Mouse (Mus musculus) 3T3-L1 (cell line): Measurements from ENCODE around the gene Nfatc3.
A peak's percentile ranks its signal among the peaks of the same experiment; 100 is the strongest.

Experiments used
- DNase-seq: peaks from one replicate; pipeline ENCODE4 v3.0.0-alpha.2; 2015; ENCODE audit warnings: low read depth, low spot score

The Nfatc3 gene

DNA sequence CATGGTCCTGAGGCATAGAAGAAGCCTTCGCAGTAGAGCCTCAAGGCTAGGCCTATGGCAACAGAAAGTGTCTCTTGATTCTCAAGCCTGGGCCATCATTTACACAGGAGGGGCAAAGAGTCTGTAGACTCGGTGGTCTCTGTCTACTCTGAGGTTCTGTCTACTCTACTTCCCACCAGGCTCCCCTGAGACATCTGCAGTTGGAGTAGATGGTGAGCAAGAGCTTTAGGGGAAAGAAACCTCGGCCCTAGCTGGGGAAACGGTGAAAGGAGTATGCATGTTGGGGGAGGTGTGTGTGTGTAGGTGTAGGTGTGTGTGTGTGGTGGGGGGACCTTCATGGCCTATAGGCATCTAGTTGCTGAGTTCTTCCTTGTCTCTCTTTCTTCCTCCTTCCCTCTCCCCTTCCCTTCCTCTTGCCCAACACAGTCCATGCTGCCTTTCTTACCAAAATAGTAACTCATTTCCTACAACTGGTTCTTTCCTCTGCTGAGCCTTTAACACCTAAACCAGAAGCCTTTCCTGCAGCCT lies 2.1 kb upstream of the Nfatc3 start:
- DNase-seq = no peak

DNA sequence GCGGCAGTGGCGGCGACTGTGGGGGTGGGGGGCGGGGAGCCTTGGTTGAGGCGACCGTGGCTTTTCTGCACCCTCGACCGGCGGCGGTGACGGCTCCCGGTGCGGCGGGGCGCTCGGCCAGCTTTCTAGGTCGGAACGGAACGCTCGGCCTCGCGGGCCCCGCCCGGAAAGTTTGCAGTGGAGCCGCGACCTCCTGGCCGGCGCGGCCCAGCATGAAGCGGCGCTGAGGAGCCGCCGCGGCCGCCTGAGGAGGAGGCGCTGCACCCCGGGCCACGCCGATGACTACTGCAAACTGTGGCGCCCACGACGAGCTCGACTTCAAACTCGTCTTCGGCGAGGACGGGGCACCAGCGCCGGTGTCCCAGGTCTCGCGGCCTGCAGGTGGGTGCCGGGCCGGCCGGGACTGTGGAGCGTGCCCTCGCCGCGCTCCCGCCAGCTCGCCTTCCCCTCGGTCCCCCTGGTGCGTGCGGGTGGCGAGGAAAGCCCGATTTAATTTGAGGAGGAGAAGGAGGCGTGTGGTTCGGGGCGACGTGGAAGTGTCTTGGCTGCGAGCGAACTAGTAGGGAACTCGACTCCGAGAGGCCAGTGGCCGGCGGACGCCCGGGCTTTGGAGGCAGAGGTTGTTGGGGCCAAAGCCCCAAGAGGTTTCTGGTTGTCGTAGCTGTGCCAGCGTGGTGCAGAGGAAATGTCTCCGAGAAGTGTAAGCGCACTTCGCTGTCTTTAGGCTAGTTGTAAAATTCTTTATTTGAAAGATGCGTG lies 1.2 kb downstream of the Nfatc3 start:
- peak; percentile 60 for DNase-seq

DNA sequence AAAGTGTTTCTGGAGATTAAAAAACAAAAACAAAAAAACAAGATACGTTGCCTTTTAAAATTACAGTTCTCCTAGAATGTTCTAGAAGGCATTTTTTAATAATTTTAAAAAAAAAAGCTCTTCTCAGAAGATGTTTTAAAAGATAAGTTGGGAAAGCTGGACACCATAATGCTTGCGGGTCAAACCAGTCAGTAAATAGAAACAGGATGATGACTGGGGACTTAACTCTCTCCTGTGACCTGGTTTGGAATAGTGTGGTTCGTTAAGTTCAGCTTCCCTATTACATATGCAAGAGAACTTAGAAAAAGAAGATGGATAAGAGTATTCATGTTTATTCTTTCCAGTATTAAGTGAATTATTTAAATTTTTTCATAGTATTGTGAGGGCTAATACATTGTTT lies 1.9 kb downstream of the Nfatc3 start:
- DNase-seq = peak; percentile 36

DNA sequence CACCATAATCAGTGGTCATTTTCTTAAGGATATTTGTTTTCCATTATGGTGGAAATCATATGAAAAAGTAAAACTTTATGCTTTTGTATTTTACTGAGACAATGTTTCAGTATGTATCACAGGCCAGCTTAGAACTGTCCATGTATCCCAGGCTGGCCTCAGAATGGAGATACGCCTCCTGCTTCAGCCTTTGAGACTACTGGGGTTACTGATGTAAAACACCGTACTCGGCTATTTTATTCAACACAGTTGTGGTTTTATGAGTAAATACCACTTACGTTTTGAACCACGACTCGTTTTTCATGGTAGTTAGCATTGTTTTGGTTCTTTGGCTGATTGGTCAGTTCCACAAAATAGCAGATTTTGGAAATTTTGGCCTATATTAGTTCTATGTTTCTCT lies 3.0 kb downstream of the Nfatc3 start:
- peak; percentile 13 for DNase-seq

DNA sequence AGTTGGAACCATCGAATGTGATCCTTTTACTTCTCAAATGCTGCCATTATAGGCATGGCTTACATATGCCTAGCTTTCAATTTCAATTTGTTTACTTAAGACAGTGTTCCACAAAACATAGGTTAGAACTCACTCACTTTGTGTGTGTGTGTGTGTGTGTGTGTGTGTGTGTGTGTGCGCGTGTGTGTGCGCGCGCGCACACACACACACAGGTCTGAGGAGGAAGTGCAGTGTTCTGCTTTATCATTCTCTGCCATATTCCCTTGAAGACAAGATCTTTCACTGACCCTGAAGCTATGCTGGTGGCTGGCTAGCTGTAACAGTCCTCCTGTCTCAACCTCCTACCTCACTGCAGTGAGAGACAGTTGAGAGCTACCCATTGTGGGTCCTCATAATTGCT lies 4.4 kb downstream of the Nfatc3 start:
- no peak for DNase-seq

DNA sequence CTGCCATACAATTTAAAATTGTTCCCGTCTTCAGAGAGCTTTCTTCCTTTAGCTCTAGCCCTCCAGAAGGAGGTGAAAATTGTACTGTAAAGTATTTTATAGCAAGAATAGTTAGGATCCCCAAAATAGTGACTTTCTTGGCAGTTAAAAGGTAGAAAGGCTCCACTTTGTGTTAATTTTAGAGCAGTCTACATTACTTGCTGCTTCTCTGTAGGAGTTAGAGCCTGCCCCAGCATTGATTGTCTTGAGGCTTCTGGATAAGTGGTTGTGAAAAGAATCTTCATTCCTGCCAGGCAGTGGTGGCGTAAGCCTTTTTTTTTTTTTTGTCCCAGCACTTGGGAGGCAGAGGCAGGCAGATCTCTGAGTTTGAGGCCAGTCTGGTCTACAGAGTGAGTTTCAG lies 8.1 kb downstream of the Nfatc3 start:
- DNase-seq = no peak

DNA sequence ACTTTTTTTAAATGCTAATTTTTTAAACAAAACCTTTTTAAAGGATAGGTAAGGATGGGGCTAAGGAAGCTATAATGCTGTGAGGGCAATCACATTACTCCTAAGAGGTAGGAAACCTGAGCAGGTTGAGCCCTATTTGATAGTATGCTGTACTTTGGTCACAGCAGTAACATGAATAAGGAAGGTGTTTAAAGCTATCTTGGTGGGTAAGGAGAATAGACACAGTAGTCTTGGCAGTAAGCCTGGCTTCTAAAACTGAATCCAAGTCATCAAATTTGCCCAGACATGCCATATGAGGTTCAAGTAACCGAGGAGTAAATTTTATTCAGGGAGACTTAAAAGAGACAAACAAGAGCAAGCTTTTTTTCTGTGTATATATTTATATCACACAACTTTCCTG lies 10.9 kb downstream of the Nfatc3 start:
- DNase-seq = peak; percentile 47

DNA sequence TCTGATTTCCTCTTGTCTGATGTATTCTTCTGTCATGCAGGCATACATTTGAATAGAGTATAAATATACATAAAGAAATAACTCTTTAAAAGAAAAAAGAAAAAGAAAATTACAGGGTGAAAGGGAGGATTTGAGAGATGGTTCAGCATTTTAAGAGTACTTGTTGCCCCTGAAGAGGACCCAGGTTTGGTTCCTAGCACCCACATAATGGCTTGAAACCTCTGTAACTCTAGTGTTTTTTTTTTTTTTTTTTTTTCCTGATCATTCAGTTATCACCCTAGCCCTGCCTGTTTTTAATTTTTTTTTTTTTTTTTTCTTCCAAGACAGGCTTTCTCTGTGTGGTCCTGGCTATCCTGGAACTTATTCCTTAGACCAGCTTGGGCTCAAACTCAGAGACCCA lies 13.5 kb downstream of the Nfatc3 start:
- DNase-seq = no peak

DNA sequence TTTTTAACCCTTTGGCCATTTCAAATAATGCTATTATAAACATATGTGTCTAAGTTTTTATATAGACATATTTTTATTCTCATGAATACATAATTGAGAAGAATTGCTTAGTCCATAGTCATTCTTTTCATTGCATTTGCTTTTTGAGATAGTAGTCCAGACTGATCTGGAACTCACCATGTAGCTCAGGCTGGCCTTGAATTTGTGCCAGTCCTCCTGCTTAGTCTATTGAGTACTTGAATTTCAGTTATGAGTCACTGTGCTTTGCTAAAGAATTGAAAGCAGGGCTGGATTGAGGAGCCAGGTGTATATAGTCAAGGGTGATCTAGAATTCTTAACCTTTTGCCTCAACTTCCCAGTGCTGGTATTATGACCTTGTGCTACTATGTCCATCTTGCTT lies 15.6 kb downstream of the Nfatc3 start:
- DNase-seq = peak; percentile 45

DNA sequence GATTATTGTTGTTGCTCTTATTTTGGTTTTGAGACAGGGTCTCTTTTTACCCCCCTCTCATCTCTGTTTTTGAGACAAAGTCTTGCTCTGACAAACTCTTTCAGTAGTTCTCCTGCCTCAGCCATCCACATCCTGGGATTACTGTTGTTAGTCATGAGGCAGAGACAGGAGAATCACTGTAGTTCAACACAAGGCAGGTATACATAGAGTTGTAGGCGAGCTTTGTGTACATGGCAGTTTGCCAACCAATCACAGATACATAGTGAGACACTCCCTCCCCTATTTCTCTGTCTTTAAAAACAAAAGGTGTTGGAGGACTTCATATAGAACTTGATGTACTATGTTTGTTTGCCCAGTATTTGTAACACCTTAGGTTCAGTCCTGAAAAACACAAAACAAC lies 16.0 kb downstream of the Nfatc3 start:
- no peak for DNase-seq

DNA sequence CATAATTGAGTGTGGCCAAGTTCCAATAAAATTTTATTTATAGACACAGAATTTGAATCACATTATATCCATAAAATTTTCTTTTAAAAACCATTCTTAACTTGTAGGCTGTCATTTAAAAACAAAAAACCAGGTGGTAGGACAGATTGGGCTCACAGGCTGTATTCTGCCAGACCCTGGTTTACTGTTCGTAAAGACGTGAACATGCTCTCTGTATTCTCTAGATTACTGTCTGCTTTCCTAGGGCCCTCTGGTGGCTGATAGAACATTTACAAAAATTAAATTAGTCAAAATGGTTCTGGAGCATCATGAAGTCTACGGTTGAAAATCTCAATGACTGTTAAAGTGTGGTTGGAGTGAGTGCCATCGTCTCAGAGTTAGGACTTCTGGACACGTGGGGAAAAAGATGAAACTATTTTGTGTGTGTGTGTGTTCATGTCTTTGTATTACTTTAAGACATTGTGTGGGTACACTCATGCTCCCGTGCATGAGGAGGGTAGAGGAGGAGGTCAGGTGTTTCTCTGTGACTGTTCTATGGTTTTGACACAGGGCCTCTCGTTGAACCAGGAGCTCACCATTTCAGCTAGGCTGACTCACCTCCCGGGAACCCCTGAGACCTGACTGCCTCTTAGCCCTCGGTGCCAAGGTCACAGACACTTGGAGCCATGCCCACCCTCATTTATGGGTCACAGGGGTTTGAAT lies 16.7 kb downstream of the Nfatc3 start:
- DNase-seq = peak; percentile 22

DNA sequence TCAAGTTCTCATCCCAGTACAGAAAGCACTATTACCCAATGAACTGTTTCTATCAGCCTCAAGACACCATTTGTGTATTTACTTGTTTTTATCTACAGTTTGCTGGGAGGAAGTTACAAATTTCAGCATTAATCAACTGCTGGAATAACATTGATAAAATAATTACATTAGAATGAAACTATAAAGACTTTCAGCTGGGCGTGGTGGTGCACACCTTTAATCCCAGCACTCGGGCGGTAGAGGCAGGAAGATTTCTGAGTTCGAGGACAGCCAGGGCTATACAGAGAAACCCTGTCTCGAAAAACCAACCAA lies 17.2 kb downstream of the Nfatc3 start:
- no peak for DNase-seq

DNA sequence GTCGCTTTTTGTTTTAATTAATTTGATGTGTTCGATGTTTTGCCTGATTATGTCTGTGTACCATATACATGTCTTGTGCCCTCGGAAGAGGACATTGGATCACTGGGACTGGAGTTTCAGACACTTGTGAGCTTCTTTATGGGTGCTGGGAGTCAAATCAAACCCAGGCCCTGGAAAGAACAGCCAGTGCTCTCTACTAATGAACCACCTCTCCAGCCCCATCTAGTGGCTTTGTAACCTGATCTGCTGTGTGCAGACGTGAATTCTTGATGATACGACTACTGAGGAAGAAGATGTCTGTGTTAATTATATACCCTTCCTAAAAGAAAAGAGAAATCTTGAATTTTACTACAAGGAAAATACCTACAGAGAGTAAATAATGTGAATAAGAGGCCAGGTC lies 18.0 kb downstream of the Nfatc3 start:
- peak; percentile 32 for DNase-seq

DNA sequence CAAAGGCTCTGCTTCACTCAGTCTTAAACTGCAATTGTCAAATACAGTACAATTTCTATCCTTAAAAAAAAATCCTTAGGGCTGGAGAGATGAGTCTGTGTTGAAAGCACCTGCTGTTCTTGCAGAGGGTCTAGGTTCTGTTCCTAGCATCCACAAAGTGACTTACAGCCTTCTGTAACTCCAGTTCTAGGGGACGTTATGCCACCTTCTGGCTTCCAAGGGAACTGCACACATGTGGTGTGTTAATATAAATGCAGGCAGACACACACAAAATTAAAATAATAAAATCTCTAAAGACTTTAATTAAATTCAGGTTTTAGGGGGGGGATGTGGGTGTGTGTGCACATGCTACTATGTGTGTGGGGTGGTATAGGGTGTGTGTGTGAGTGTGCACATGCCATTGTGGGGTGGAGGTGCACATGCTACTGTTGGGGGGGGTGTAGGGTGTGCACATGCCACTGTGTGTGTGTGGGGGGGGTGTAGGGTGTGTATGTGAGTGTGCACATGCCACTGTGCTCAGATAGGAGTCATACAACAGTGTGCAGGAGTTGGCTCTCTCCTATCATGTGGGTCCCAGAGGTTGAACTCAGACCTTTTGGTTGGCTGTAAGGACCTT lies 18.9 kb downstream of the Nfatc3 start:
- no peak for DNase-seq

DNA sequence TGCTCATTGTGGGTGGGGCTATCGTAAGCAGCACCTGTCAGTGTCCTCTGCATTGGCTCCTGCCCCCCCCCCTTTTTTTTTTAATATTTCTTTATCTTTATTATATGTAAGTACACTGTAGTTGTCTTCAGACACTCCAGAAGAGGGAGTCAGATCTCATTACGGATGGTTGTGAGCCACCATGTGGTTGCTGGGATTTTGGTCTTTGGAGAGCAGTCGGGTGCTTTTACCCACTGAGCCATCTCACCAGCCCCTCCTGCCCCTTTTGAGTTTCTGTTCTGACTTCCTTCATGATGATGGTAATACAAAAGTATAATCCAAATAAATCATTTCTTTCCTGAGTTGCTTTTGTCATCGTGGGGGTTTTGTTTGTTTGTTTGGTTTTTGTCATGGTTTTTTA lies 43.7 kb downstream of the Nfatc3 start:
- DNase-seq = no peak

DNA sequence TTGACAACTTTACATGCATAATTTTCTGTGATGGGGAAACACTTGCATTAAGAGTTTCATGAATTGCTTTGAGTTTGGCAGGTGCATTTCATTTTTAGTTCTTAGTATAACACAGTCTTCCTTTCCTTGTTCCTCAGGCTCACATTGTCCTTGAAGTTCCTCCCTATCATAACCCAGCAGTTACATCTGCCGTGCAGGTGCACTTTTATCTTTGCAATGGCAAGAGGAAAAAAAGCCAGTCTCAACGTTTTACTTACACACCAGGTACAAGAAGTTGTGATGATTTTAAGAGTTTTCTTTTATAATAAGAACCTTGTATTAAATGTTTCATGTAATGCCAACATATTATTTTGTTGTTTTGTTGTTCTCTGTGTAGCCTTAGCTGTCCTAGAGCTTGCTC lies 45.2 kb downstream of the Nfatc3 start:
- no peak for DNase-seq

DNA sequence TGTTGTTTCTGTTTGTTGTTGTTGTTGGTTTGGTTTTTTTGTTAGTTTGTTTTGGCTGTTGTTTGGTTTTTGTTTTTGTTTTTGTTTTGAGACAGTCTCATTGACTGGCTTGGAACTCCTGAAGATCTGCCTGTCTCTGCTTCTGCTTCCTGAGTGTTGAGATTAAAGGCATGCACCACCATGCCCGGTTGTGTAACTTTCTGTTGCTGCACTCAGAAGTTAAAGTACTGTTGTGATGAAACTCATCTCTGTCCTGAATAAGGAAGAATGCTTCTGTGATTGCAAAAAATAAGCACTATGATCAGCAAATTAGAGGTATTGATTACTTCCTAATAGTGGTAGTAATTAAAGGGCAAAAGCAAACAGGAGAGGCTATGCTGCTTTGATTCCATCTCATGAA lies 47.6 kb downstream of the Nfatc3 start:
- no peak for DNase-seq

DNA sequence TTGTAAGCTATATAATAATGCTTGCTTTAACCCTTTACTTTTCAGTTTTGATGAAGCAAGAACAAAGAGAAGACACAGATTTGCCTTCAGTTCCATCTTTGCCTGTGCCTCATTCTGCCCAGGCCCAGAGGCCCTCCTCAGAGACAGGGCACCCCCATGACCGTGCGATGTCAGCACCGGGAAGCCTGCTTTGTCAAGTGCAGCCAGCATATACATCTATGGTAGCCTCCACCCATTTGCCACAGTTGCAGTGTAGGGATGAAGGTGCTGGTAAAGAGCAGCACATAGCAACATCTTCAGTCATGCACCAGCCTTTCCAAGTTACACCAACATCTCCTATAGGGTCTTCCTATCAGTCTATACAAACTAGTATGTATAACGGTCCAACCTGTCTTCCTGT lies 49.4 kb downstream of the Nfatc3 start:
- DNase-seq = no peak

DNA sequence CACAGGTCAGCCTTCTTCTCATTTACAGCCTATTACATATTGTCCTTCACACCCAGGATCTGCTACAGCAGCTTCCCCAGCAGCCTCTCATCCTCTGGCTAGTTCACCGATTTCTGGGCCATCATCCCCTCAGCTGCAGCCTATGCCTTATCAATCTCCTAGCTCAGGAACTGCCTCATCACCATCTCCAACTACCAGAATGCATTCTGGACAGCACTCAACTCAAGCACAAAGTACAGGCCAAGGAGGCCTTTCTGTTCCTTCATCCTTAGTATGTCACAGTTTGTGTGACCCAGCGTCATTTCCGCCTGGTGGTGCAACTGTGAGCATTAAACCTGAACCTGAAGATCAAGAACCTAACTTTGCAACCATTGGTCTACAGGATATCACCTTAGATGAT lies 50.1 kb downstream of the Nfatc3 start:
- no peak for DNase-seq

DNA sequence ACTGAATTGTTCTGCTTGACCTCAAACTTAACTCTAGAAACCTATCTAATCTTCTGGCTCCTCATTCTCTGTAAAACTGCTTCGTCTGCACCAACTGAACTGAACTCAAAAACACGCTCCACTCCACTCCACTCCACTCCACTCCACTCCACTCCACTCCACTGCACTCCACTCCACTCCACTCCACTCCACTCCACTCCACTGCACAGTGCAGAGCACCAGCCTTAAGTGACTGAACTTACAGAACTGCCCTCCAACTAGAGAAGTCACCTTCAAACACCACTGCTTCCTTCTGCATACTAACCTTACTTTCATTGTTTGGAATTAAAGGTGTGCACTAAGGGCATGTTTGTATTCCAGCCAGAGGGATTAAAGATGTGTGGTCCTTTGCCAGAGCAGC lies 53.4 kb downstream of the Nfatc3 start:
- no peak for DNase-seq

DNA sequence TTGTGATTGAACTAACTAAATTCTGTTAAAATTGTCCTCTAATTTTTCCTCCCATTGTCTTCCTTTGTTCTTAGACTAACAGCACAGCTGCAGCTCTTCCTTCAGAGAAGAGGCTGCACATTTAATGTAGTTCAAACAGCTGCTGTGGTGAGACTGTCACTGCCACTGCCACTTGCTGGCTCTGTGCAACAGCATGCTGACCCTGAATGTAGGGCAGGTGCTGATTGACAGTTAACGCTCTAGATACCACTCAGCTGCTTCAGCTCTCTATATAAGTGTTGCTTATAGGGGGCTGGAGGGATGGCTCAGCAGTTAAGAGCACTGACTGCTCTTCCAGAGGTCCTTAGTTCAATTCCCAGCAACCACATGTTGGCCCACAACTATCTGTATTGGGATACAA lies 53.9 kb downstream of the Nfatc3 start:
- no peak for DNase-seq

DNA sequence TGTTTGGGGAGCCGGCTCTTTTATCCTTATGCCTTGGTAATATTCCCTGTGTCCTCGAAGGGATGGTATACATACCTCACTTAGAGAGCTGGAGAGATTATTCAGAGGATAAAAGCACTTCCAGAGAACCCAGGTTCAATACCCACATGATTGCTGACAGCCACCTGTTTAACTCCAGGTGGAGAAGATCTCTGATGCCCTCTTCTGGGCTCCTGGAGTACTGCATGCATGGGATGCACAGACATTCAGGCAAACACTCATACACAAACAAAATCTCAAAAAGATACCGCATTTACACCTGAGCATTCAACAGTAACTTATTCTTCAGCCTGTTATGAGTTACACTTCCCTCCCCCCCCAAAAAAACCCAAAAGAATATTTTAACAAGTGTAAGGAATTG lies 57.3 kb downstream of the Nfatc3 start:
- DNase-seq = peak; percentile 51

DNA sequence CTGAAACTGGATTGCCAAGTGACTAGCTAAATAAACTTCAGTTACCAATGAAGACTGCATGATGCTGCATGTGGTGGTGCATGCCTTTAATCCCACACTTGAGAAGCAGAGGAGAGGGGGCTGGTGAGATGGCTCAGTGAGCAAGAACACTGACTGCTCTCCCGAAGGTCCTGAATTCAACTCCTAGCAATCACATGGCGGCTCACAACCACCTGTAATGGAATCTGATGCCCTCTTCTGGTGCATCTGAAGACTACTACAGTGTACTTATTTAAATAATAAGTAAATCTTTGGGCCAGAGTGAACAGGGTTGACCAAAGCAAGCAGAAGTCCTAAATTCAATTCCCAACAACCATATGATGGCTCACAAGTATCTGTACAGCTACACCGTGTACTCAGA lies 64.8 kb downstream of the Nfatc3 start:
- no peak for DNase-seq
